Mouse (Mus musculus) T-helper 1 cell (primary cell): Measurements from ENCODE around the gene Hoxd10.

Experiments
- in situ Hi-C: fragments of 300-600 bp; cut with MboI, MseI; formaldehyde crosslinking; loops from one replicate; pipeline ENCODE4 v1.15.1; 2025; ENCODE audit warnings: high pct_unique_total_duplicates

The Hoxd10 gene

DNA sequence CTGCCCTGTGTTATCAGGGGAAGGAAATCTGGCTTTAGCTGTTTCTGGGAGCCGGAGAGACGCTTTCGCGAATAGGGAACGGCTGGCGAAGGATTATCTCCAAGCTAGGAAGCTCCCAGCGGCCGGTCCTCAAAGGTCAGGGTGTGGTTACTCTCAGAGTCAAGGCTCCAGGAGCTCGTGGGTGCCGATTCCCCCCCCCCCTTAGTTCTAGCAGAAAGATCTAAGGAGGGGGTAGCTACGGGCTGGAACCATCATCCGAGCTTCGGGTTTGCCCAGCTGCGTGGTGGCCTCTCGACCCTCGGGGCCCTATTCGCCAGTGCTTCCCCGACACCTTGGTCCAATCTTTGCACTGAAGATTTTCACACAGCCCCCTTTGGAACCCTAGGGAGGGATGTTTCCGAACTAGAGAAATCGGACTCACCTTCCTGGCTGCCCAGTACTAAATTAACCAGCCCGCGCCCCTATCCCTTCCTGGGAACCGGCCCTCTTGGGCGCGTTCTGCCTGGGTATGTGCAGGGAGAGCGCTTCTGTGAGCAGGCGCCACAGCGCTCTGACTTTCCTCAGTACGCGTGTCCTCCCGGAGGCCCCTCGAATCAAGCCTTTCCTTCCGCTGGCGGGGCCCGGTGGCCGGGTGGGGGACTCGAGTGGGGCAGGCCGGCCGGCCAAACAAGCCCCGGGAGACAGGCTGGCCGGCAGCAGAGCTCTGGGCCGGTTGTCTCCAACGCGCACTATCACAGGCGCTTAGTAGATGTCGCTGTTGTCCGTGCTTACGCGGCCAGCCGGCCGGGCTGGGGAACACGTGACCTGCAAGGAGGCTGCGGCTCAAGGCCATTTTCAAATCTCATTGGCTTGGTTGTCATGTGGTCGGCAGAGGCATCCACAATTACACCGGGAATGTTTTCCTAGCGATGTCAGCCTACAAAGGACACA is at the start of gene Hoxd10:
Hoxd10 (plus strand) TSS at position 903 of the 930 bp plus-strand sequence.
- in situ Hi-C loops: loop anchor here (5.0 to 10.0 kb wide), 2 partner anchors 46 to 904 kb away; no protein-coding TSS in a partner anchor

DNA sequence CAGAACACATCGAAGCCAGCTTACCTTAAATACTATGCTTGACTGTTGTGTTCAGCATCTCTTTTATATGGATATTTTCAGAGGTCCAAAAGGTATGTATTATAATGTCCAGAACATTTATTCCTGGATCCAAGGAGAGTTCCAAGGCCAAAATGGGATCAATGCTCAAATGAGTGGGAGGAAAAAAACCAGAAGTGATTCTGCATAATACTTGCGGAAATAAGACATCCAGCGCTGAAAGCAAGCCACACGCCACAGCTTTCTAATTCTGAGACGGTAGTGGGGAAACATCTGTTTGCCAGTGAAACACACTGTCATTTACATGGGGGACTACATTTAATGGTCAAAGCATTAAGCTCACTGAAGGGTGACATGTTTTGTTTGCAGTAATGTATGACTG is 49.3 kb upstream of the Hoxd10 start:
- in situ Hi-C loops: no loop called here

DNA sequence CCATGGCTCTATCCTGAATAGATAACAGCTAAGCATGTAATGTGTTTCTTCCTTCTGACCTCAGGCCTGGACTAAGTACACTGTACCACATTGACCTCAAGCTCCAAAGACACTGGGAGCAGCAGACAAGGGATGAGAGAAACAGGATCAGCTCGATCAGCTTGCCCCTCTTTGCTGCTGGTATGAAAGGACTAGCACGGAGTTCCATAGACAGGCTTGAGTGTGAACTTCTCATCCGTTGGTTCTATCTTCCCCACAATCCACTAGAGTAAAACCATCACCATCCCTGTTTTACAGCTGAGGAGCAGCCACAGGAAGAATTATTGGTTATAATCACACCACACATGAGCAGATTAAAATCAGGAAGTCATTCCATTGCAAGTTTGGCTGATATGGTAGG is 46.1 kb upstream of the Hoxd10 start:
- in situ Hi-C loops: loop anchor here (5.0 kb wide), 2 partner anchors 358 to 578 kb away; no protein-coding TSS in a partner anchor

DNA sequence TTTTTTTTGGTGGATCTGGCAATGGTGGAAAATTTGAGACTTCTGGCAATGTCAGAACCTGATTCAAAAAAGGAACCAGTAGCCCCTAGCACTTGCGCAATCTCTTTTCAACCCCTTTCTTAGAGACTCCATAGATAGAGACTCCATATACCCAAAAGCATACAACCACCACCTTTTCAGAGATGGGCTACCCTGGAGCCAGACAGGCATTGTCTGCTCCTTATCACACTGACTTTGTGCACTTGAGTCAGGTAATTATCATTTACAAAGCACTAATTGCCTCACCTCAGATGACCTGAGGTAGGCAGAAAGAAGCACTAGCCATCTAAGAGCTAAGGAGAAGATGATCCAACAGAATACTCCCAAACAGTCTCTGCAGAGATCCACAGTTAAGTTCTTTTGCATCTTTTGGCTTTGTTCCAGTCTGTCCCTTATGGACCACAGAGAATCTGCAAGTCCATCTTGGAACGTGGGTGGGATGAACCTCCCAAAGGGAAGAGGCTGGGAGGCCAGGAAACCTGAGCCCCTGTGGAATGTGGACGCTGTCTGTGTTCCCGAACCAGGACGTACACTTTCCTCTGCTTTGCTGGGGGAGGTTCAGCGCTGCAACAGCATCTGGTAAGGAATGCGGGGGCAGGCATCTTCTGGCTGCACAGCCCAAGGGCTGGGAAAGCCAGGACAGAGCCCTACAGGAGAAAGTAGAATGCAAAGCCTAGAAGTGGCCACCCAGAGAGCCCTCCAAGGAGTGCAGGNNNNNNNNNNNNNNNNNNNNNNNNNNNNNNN is 44.5 kb upstream of the Hoxd10 start:
- in situ Hi-C loops: loop anchor here (5.0 kb wide), 2 partner anchors 360 to 580 kb away; no protein-coding TSS in a partner anchor

DNA sequence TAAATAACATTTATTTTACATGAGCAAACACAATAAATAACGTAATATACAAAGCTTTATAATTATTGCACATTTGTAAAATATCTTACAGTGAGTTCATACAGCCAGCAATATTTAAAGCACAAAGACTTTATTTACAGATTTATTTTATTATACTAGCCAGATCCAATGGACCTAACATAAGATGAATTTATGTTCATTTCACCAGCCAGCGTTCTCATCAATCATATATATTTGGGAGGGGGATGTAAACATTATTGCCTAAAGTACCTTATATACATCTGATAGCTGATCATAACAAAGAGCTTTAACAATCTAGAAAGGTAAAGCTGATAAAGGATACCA is 38.8 kb upstream of the Hoxd10 start:
- in situ Hi-C loops: loop anchor here (25.0 kb wide), 1 partner anchor 691 kb away; no protein-coding TSS in a partner anchor

DNA sequence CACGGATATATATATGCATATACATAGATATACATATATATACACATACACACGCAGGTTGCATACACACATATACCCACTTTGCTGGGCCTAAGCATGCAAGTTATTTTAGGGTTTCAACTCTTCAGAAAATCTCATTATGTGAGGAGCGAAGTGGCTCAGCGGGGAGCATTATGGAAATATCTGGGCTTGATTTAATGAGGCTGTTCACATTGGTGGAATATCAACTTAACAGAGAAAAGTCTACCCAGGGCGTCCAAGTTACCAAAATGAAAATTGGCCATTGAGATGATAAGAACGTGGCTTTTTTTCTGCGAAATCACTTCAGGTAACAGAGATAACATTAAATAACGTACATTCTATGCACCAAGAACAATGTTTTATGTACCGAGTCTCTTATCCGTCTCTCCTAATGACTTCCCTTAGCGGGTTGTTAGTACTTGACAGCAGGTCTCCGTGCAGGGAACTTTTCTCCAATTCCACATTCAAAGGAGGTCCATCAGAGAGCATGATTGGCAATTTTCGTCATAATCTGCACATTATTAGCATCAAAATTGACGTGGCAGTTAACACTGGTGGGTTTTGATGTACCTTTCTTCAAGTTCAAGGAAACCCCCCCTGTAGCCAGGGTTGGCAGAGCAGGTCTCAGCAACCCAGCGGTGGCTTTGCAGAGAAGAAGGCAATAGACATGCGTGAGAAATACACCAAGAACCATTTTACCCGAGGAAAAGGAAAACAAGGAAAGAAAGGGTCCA is 37.8 kb upstream of the Hoxd10 start:
- in situ Hi-C loops: loop anchor here (25.0 kb wide), 1 partner anchor 692 kb away; no protein-coding TSS in a partner anchor

DNA sequence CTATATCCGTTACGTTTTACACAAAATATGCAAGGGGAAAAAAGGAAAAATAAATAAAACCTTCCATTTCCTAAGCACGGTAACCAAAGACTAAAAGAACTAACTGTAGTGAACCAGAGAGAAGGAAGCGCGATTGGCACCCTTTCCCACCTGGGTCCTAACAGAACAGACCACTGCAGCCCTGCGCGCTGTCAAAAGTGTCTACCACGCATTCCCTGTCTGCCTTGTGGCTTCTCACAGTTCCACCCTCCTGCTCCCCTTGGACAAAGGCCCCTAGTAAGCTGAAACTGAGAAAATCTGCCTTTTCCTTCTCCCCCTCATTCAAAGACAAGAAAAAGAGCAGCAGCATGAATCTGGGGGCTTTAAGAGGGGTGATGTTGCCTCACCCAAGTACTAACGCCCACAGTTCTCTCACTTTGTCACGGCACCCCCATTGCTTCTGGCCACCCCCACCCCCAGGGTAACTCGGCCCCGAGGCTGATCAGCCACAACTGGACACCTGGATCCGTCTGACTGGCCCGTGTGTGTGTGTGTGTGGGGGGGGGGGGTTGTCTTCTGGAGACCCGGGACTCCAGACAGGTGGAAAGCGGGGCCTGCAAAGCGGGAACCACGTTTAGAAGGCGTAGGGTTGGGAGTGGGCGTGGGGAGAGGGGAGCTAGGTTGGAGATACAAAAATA is 36.8 kb upstream of the Hoxd10 start:
- in situ Hi-C loops: loop anchor here (25.0 kb wide), 1 partner anchor 693 kb away; no protein-coding TSS in a partner anchor

DNA sequence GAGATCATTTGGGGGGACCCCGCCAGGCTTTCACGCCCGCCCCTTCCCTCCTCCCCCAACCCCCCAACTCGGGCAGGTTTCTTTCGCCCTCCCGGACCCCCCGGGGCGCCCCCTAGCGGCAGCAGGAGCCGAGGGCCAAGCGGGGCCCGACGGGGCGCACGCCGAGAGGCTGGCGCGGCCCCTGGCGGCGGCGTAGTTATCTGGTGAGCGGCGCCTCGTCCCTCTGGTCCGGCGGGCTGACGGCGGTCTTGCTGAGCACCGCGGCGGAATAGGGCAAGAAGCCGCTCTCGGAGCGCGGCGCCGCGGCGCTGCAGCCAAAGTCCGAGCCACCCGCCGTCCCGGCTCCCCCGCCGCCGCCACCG is 36.3 kb upstream of the Hoxd10 start:
- in situ Hi-C loops: loop anchor here (25.0 kb wide), 1 partner anchor 693 kb away; no protein-coding TSS in a partner anchor

DNA sequence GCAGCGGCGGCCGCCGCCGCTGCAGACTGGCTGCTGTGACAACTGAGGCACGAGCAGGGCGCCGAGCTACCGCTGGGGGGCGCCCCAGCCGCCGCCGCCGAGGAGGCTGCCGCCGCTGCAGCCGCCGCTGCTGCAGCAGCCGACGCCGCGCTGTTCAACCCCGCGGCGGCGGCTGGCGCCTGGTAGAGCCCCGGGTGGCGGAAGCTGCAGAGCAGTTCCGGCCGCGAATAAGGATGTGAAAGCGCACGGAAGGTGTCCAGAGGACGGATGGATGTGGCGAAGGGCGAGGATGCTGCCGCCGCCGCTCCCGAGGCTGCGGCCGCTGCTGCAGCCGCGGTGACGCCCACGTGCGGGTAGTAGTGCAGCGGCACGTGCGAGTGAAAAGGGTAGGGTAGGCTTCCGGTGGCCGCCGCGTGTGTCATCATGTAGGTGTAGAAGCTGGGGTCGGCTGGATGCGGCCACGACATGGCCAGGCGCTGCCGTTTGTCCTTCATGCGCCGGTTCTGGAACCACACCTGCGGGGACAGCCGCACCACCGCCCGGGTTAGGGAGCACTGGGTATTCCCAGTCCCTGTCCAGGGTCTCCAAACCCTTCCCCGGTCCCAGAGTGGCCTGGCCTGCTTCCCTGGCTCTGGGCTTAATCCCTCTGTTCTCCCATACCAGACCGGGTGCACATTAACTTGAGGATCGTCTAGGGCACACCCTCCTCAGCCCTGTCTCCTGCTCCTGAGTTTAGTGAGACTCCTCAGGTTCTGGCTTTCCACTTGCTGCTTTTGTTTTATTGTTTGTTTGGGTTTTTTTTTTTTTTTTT is 35.7 kb upstream of the Hoxd10 start:
- in situ Hi-C loops: loop anchor here (25.0 kb wide), 1 partner anchor 694 kb away; no protein-coding TSS in a partner anchor

DNA sequence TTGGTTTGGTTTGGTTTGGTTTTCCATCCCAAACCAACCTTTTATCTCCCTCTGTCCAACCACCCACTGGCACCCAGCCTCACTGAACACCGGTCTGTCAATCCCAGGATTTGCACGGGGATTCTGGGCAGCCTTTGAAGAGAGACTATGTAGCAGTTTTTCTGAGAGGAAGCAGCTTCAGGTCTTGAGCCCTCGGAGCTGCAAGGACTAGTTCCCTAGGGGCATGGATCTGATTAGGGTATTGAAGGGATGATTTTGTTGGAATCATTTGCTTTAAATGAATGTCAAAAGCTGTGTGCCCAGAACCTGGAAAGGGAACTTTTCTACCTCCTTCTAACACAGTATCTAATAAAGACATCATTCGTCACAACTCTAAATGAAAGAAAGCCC is 35.1 kb upstream of the Hoxd10 start:
- in situ Hi-C loops: loop anchor here (25.0 kb wide), 1 partner anchor 694 kb away; no protein-coding TSS in a partner anchor

DNA sequence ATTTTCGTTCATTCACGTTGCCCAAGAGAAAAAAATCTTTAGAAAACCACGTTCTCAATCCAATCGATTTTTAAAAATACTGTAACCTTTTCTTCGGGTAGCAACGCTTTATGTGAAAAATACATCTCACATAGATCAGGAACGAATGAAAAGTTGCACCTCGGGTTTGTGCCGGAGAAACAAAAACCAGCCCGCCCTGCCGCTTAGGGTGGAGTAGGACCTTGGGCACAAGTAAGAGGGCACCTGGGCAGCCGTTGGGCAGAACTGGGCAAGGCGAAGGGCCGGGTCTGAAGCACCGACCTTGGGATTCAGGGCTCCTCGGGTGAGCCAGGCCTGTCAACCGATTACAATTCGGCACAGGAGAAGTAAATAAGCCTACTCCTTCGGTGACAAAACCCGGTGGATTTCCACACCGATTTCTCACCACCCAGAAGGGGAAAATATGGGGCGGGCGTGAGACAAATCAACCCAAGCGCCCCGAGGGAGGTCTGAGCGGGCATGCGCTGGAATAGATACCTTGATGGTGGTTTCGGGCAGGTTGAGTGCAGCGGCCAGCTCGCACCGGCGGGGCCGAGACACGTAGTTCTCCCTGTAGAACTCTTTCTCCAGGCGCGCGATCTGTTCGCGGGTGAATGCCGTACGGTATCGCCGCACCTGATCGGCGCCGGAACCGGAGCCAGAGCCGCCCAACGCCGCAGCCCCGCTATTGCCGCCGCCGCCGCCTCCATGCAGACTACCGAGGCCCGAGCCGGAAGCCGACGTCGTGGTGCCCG is 34.3 kb upstream of the Hoxd10 start:
- in situ Hi-C loops: loop anchor here (25.0 kb wide), 1 partner anchor 695 kb away; no protein-coding TSS in a partner anchor

DNA sequence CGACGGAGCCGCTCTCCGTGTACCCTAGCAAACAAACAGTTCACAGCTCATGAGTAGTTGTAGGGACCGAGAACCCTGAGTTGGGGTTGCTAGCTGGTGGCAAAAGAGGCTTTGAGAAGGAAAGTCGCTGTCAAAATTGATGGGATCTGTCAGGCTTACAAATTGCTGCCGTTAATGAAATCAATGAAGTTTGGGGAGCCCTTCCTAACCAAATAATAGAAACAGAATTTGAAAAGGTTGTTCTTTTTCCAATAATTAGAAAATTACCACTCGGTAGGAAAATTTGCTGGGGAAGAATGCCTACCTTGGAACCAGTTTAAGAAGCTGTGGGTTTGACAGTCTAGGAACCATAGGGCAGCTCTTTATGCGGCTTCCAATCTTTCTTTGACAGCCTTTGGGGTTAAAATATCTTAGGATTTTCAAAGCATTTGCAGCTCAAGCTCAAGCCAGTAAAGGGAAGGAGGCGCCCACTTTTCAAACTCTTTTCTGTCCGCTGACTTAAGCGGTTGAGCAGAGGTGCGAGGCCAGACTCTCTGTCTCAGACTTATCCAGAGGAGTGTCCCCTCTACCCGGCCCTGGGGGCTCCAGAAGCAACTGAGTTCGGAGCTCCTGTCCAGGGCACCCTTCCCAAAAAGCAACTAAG is 33.6 kb upstream of the Hoxd10 start:
- in situ Hi-C loops: loop anchor here (25.0 kb wide), 1 partner anchor 696 kb away; no protein-coding TSS in a partner anchor

DNA sequence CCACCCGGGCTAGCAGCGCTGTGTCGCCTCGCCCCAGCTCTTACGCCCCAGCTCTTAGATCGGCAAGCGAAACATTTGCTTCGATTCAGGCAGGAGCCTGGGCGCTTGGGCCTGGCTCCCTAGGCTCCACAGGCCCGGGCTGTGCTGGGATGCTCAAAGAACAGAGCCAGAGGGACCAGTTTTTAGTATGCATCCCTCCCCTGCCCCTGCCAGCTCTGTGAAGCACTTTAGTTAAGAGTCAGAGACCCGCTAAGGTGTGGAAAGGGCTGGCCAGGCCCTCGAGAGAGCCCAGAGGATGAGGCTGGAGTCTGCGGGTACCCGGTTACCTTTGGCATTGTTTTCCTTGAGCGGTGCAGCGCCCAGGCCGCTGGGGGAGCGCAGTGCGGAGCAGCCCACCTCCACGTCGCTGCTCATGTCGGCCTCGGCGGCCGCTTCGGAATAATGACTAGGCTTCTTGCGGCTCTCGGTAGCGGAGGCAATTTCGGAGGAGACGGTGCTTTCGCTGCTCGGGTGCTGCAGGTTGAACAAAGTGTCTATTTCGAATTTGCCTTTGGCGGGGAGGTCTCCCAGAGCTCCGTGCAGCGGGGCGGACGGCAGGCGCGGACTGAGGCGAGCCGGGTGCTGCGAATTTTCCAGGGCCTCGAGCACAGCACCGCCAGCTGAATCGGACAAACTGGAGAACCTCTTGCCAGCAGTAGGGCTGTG is 32.9 kb upstream of the Hoxd10 start:
- in situ Hi-C loops: loop anchor here (25.0 kb wide), 1 partner anchor 697 kb away; no protein-coding TSS in a partner anchor

DNA sequence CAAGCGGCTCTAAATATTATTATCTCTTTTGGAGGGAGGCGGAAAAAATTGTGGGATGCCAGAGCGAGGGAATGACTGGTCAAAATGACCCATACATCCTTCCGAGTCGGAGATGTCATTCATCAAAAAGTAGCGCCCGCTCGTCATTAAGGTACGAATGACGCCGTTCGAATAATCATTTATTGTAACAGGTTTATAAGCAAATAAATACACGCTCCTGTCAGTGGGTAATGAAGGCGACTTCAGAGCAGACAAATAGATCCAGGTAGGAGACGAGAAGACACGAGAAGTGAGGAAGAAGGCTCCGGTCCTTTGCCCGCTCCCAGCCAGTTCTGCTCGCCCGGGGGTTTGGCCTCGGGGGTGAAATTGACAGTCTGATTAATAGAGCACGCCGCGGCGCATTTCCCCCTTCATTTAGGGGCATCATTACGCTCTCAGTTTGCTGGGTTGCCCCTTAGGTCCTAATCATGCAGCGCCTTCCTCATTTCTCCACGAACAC is 32.2 kb upstream of the Hoxd10 start, which contains the start of gene Evx2:
Evx2 (minus strand) TSS at position 51 of the 499 bp plus-strand sequence.
- in situ Hi-C loops: loop anchor here (25.0 kb wide), 1 partner anchor 697 kb away; no protein-coding TSS in a partner anchor

DNA sequence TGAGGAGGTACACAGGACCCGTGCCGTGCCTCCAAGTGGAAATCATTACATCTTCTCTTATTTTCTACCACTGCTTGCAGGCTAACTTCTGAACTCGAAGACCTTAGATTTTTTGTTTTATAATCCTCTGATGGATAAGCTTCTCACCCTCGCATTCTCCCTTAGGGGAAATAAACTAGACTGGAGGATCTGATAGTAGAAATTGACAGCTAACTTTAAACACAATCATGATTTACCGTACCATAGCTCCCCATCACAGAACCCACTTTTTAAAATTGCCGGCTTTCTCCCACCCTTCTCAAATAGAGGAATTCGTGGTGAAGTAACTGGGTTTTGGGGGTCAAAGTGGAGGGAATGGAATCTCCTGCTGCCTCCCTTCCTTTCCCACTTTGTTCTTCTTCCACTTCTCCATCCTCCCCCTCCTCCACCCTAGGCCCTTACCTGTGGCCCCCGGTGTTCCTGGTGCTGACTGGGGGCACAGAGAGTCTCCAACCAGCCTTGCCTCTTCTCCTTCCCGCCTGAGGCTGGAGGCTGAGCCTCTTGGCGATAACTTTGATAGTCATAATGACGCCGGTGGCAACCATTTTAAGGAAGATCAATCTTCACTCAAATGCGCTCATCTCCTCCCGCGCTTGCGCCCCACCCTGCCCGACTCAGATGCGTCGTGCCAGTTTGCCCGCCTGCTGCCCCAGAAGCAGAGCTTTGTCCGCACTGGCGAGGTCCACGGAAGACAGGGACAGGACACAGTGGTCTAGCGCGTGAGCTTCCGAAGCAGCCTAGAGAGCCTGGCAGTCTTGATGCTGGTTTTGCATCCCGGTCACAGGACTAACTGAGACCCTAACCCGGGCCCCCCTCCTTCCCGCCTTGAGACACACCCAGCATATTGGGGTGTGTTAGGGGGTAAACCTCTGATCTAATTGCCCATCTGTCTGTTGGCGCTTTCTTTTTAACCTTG is 31.0 kb upstream of the Hoxd10 start:
- in situ Hi-C loops: loop anchor here (25.0 kb wide), 1 partner anchor 698 kb away; no protein-coding TSS in a partner anchor

DNA sequence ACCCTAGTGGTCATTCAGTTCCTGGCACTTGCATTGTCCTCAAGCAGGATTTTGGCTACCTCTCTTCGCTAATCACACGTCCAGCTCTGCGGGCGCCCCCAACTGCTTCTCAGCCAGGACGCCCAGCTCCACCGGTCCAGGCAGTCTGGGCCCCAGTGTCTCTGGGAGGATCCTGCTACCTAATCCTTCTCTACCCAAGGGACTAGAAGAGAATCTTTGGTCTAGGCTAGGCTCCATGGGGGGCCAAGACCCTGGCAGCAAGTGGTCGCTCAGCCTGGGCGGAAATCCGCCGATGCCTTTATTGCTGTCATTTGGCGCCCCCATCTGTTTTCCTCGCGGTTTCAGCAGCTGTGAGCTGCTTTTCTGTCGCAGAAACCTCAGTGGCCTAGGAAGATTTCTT is 30.0 kb upstream of the Hoxd10 start:
- in situ Hi-C loops: loop anchor here (25.0 kb wide), 1 partner anchor 699 kb away; no protein-coding TSS in a partner anchor
